Mouse (Mus musculus) limb, embryonic 10.5 days (tissue): ENCODE measurements around the gene Rsph6a. TPM values are rescaled to one million over a fixed set of nuclear protein-coding genes. Genes with fewer than 3 reads are reported as not detected.

Experiments used
- DNase-seq: peaks from one replicate; pipeline ENCODE4 v3.0.0-alpha.2; 2017; ENCODE audit warnings: low spot score
- H3K27ac ChIP-seq: fragments of 300-500 bp; sonication (generic); 2 replicates; pipeline ENCODE4 v1.5.1; 2016; ENCODE audit warnings: mild to moderate bottlenecking
- H3K27me3 ChIP-seq: fragments of 300-500 bp; sonication (generic); 2 replicates; pipeline ENCODE4 v1.6.1; 2016; ENCODE audit warnings: low read depth, mild to moderate bottlenecking; ENCODE audit not compliant: poor library complexity, severe bottlenecking
- H3K36me3 ChIP-seq: fragments of 300-500 bp; sonication (generic); 2 replicates; pipeline ENCODE4 v1.6.1; 2016; ENCODE audit warnings: mild to moderate bottlenecking, moderate library complexity
- H3K4me1 ChIP-seq: fragments of 300-500 bp; sonication (generic); 2 replicates; pipeline ENCODE4 v1.6.1; 2016
- H3K4me3 ChIP-seq: fragments of 300-500 bp; sonication (generic); 2 replicates; pipeline ENCODE4 v1.5.1; 2016; ENCODE audit warnings: mild to moderate bottlenecking, moderate library complexity
- H3K9me3 ChIP-seq: fragments of 300-500 bp; sonication (generic); replicated peaks from 2 replicates; pipeline ENCODE4 v1.6.1; 2016; ENCODE audit warnings: mild to moderate bottlenecking
- WGBS: fragments of 180-500 bp; shearing (Covaris S2); methylation state at CpG from one replicate; pipeline ENCODE4 v1.1.7; 2016; 5-methylcytosine and 5-hydroxymethylcytosine counted together
- polyA plus RNA-seq: library from polyadenylated mRNA; unstranded; fragments of >200 nt; fragmentation: Nextera tagmentation; extraction: Ambion mirVana; gene quantifications from 2 replicates; pipeline ENCODE4 v1.2.1, GENCODE M21; 2016

The Rsph6a gene
- polyA plus RNA-seq, 1 experiment from 2014 or later: not detected

DNA sequence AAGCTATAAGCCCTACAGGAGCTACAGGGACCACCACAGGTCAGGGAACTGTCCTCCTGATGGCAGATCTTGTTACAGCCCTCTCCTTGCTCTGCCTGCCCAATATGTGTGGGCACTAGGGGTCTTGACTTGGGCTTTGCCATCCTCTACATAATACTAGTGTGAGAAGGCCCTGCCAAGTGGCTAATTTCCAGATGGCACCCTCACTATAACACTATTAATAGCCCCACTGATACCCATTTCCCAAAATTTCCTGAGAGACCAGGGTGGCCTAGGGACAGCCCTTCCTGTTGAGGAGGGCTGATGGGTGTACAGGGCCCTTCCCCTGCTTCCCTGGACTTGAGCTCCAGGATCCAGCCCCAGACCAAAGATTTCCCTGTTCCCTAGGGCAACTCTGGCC lies 43.4 kb downstream of the Rsph6a start:
- Histone ChIP-seq H3K4me3 (no peak overlapping the region), H3K36me3 (peaks cover 15% of the 10 kb centered on the region; the same call in 1 of the 2 replicates), H3K27me3 (no peaks in the 10 kb centered on the region), H3K27ac (no peak overlapping the region), H3K4me1 (peaks cover 37% of the 10 kb centered on the region), H3K9me3 (no peaks in the 10 kb centered on the region)
- no peak for DNase-seq

DNA sequence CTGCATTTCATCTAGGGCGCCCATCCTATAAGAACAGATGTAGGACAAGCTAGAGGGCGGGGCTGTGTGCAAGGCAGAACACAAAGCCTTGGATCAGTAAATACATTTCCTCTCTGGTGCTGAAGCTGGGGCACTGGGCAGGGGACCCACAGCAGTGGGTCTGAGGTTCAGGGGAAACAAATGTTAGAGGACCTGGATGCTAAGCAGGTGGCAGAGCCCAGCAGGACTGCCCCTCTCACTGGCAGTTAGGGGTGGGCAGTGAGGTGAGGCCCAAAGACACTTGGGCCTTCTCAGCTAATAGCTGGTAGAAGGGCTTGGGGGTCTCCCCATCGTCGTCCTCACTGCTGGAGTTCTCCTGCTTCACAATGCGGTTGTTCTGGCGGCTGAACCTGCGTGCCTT lies 44.3 kb downstream of the Rsph6a start:
- no peak for DNase-seq
- no peaks in the 10 kb centered on the region for H3K9me3 ChIP-seq
- H3K36me3 ChIP-seq: peaks cover 15% of the 10 kb centered on the region; the same call in 1 of the 2 replicates
- no peak overlapping the region for H3K4me3 ChIP-seq
- peaks cover 30% of the 10 kb centered on the region for H3K4me1 ChIP-seq
- no peaks in the 10 kb centered on the region for H3K27me3 ChIP-seq
- 62% methylated on average over 7 of the region's 7 CpGs for WGBS
- no peak overlapping the region for H3K27ac ChIP-seq

DNA sequence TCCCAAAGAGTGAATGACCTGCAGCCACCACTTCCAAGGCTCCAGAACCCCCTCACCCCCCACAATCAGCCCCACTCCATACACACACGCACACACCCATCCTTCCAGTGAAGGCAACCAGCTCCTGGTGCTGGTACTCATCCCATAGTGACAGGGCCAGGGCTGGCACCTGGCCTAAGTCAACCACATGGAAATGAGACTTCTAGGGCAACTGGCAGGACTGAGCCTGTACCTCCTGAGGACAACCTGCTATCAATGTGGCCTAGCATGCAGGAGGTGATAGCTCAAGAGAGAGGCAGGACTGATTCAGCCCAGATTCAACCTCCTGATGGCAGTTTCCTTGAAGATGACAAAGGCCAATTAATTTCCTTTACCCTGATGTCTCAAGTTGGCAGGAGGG lies 45.8 kb downstream of the Rsph6a start:
- Histone ChIP-seq H3K36me3 (peaks cover 15% of the 10 kb centered on the region; the same call in 1 of the 2 replicates), H3K4me3 (no peak overlapping the region), H3K27ac (no peak overlapping the region), H3K4me1 (peaks cover 25% of the 10 kb centered on the region), H3K9me3 (no peaks in the 10 kb centered on the region), H3K27me3 (no peaks in the 10 kb centered on the region)
- no peak for DNase-seq
- WGBS: 89% methylated on average over 1 of the region's 1 CpGs

- DNase-seq: no peak
- Histone ChIP-seq H3K4me1 (no peaks in the 10 kb centered on the region), H3K27me3 (no peaks in the 10 kb centered on the region), H3K4me3 (no peak overlapping the region), H3K27ac (no peak overlapping the region), H3K36me3 (no peaks in the 10 kb centered on the region), H3K9me3 (no peaks in the 10 kb centered on the region)
Measured at GRCm38 (mm10) chr7:19103741-19104140, 49.3 kb downstream of the Rsph6a start.

DNA sequence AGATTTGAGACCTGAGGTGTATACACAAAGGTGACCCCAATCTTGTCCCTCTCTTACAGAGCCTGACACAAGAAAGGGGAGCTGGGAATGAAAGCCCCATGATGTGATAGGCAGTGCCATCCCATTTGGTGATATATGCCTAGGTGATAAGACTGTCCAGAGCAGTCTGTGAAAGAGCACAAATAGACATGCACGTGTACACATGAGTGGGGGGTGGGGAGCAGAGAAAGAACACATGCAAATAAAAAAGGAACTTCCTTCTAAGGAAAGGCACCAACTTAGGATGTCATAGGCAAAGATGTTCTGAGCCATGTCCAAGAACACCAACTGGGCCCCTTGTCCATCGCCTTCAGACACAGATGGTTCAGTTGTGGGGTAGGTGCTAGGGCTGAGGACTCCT lies 50.0 kb downstream of the Rsph6a start:
- Histone ChIP-seq H3K4me1 (no peaks in the 10 kb centered on the region), H3K4me3 (no peak overlapping the region), H3K27me3 (no peaks in the 10 kb centered on the region), H3K9me3 (no peaks in the 10 kb centered on the region), H3K27ac (no peak overlapping the region), H3K36me3 (no peaks in the 10 kb centered on the region)
- DNase-seq: no peak
- 90% methylated on average over 2 of the region's 2 CpGs for WGBS

DNA sequence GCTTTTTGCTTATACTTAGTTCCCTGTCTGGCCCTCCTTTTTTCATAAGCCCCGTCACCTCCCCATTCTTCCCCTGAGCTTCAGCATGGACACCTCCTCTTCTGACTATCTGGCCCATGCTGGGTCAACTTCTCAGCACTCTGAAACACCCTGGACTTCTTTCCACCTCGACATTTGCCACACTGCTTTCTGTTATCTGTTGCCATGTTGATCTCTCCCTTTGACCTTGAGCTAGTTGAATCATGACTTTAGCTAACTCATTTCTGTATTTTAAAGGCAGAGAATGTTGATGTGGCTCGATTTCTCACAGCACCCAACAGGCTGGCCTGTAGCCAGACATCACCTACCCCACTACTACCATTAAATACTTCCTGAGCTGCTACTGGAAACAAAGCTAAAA lies 52.9 kb downstream of the Rsph6a start:
- Histone ChIP-seq H3K36me3 (no peaks in the 10 kb centered on the region), H3K4me3 (no peak overlapping the region), H3K9me3 (no peaks in the 10 kb centered on the region), H3K27ac (no peak overlapping the region), H3K4me1 (no peaks in the 10 kb centered on the region), H3K27me3 (no peaks in the 10 kb centered on the region)
- no peak for DNase-seq
- 66% methylated on average over 3 of the region's 3 CpGs for WGBS

GRCm38 (mm10) chr7:19109565-19109964 lies 55.1 kb downstream of the Rsph6a start:
- 85% methylated on average over 1 of the region's 1 CpGs for WGBS
- Histone ChIP-seq H3K4me1 (no peaks in the 10 kb centered on the region), H3K9me3 (no peaks in the 10 kb centered on the region), H3K36me3 (no peaks in the 10 kb centered on the region), H3K4me3 (no peak overlapping the region), H3K27ac (no peak overlapping the region), H3K27me3 (no peaks in the 10 kb centered on the region)
- DNase-seq: no peak

GRCm38 (mm10) chr7:19118028-19118771 lies 63.7 kb downstream of the Rsph6a start, which contains the start of gene Gm4969:
Gm4969 (minus strand) TSS chr7:19118368.
- Histone ChIP-seq H3K36me3 (peaks cover 13% of the 10 kb centered on the region), H3K4me1 (peaks cover 16% of the 10 kb centered on the region), H3K4me3 (peak within 1 kb of the TSS; percentile 42), H3K27me3 (peaks cover 6% of the 10 kb centered on the region; the same call in 1 of the 2 replicates), H3K27ac (peak within 1 kb of the TSS; percentile 75), H3K9me3 (peaks cover 9% of the 10 kb centered on the region; the same call in 1 of the 2 replicates)
- WGBS: 19% methylated on average over 64 of the region's 64 CpGs
- peak; percentile 82 for DNase-seq

GRCm38 (mm10) chr7:19119083-19119482 lies 64.6 kb downstream of the Rsph6a start:
- peaks cover 6% of the 10 kb centered on the region; the same call in 1 of the 2 replicates for H3K27me3 ChIP-seq
- WGBS: 90% methylated on average over 8 of the region's 8 CpGs
- H3K4me3 ChIP-seq: no peak overlapping the region
- H3K27ac ChIP-seq: no peak overlapping the region
- H3K36me3 ChIP-seq: peaks cover 13% of the 10 kb centered on the region
- H3K9me3 ChIP-seq: peaks cover 9% of the 10 kb centered on the region; the same call in 1 of the 2 replicates
- peaks cover 16% of the 10 kb centered on the region for H3K4me1 ChIP-seq
- no peak for DNase-seq

DNA sequence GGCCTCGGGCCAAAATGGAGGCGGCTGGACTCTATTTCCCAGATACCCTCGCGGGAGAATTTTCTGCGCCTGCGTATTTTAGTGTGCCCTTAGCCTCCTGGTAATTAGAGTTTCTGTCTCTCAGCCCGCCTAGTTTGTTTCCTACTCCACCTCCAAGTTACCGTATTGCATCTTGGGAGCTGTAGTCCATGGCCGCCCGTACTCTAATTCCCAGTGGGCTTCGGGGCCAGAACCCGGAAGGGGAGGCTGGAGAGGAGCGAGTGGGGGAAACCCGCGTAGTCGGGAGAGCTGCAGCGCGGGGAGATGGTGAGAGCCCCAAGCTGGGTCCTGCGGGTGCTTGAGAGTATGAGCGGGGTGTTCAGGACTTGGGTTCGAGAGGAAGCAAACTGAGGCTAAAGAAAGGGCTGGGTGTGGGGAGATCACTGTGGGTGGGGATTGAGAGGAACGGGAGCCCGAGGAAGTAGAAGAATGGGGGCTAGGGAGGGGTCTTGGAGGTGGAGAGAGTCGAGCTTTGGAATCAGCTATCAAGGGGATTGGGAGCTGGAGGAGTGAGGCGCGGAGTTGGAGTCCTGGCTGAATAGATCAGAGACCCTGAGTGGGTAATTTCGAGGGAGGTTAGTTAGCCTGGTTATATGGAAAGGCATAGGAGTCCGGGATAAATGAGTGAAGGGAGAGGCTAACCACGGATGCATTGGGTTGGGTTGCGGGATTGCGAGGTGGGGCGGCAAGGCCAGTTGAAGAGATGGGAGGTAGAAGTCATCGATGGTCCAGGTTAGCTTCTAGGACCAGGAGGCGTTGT lies 65.3 kb downstream of the Rsph6a start, which contains the start of gene Fbxo46:
Gene Fbxo46 (plus strand): TSS at position 229 of the 799 bp plus-strand sequence.
- Histone ChIP-seq H3K9me3 (peaks cover 9% of the 10 kb centered on the region; the same call in 1 of the 2 replicates), H3K4me3 (peak within 1 kb of the TSS; percentile 79), H3K4me1 (peaks cover 16% of the 10 kb centered on the region), H3K27ac (peak within 1 kb of the TSS; percentile 86), H3K36me3 (peaks cover 15% of the 10 kb centered on the region), H3K27me3 (peaks cover 6% of the 10 kb centered on the region; the same call in 1 of the 2 replicates)
- peak; percentile 87 for DNase-seq
- WGBS: 3% methylated on average over 34 of the region's 34 CpGs

- no peak overlapping the region for H3K27ac ChIP-seq
- H3K36me3 ChIP-seq: peaks cover 25% of the 10 kb centered on the region
- no peak for DNase-seq
- peaks cover 6% of the 10 kb centered on the region; the same call in 1 of the 2 replicates for H3K27me3 ChIP-seq
- no peak overlapping the region for H3K4me3 ChIP-seq
- 93% methylated on average over 4 of the region's 4 CpGs for WGBS
- H3K4me1 ChIP-seq: peaks cover 16% of the 10 kb centered on the region
- H3K9me3 ChIP-seq: peaks cover 9% of the 10 kb centered on the region; the same call in 1 of the 2 replicates
Measured at GRCm38 (mm10) chr7:19121686-19122085, 67.2 kb downstream of the Rsph6a start.
